In the genomic region with DNA sequence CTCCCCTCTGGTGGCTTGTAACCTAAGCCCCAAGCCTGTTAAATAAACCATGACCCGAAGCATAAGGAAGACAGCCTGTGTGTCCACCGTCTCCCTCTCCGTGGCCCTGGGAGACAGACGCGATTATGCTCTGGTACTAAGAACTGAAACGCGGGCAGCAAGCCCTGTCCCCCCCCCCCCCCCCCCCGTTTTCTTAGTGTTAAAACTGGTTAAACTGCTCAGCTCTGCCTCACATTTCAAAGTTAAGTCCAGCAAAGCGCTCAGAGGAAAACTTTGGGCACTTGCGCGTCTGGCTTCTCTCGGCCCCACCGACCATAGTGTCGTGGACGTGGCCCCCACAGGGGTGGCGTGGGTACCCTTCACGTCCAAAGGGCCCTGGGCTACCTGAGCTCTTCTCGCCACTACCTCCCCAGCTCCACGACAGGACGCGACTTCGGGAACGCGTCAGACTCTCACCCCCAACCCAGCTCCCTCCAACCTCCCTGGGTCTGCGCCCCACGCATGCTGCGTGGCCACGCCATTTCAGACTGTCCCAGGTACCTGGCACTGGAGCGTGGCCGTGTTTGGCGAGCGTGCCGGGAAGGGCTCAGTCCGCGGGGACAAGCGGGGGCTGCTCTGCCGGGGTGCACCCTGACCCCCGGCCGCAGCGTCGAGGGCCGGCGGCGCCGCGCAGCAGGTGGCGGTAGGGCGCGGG, we compare ENCODE assay signal across 8 mouse cellular contexts. TPM values are rescaled to one million over a fixed set of nuclear protein-coding genes. Genes with fewer than 3 reads are reported as not detected.
A peak's percentile ranks its signal among the peaks of the same experiment; 100 is the strongest.
DNase-seq lines count a peak whose midpoint lies in the region; ATAC-seq lines count a peak whose summit lies in the region.

No protein-coding gene starts in this region.

- H3K4me3 ChIP-seq in heart, embryonic 13.5 days, result peak overlapping the region; percentile 72
- peak overlapping the region; percentile 65 for H3K4me3 ChIP-seq in embryonic facial prominence, embryonic 13.5 days
- peak overlapping the region; percentile 49 for H3K4me3 ChIP-seq in limb, embryonic 11.5 days (ENCODE audit: low read depth, low read length)
- H3K4me3 ChIP-seq in neural tube, embryonic 15.5 days (replicated peaks), result peak overlapping the region; percentile 63

- H3K27ac ChIP-seq in heart, embryonic 13.5 days (replicated peaks), result no peak overlapping the region
- peak overlapping the region; percentile 16; the same call in 1 of the 2 replicates for H3K27ac ChIP-seq in embryonic facial prominence, embryonic 13.5 days
- no peak overlapping the region for H3K27ac ChIP-seq in limb, embryonic 11.5 days (replicated peaks; ENCODE audit: low read depth, low read length)
- no peak overlapping the region for H3K27ac ChIP-seq in neural tube, embryonic 15.5 days (replicated peaks)

- peak overlapping the region; percentile 86 for H3K9ac ChIP-seq in heart, embryonic 13.5 days
- H3K9ac ChIP-seq in embryonic facial prominence, embryonic 13.5 days, result peak overlapping the region; percentile 74
- H3K9ac ChIP-seq in limb, embryonic 11.5 days (ENCODE audit: low read length), result peak overlapping the region; percentile 56
- H3K9ac ChIP-seq in neural tube, embryonic 15.5 days (replicated peaks), result peak overlapping the region; percentile 62

- H3K36me3 ChIP-seq in heart, embryonic 13.5 days, result no peaks in the 10 kb centered on the region
- H3K36me3 ChIP-seq in embryonic facial prominence, embryonic 13.5 days, result no peaks in the 10 kb centered on the region
- no peaks in the 10 kb centered on the region for H3K36me3 ChIP-seq in limb, embryonic 11.5 days (ENCODE audit: control insufficient read depth, insufficient read depth, low read length)
- H3K36me3 ChIP-seq in neural tube, embryonic 15.5 days, result no peaks in the 10 kb centered on the region

- peak overlapping the region; percentile 91 for H3K4me2 ChIP-seq in heart, embryonic 13.5 days
- peak overlapping the region; percentile 97 for H3K4me2 ChIP-seq in embryonic facial prominence, embryonic 13.5 days
- H3K4me2 ChIP-seq in limb, embryonic 11.5 days (ENCODE audit: low read depth, severe bottlenecking), result peak overlapping the region; percentile 93
- H3K4me2 ChIP-seq in neural tube, embryonic 15.5 days, result peak overlapping the region; percentile 96

- ATAC-seq in heart, embryonic 13.5 days (ENCODE audit: extremely low read depth, insufficient number of reproducible peaks, low FRiP score, low TSS enrichment), result 0 out of 2 replicates have a peak, but pooled peaks have one; percentile 22
- peak; percentile 61 for ATAC-seq in embryonic facial prominence, embryonic 13.5 days (ENCODE audit: insufficient number of reproducible peaks, insufficient read depth, low FRiP score, low TSS enrichment, low read depth)
- peak; percentile 71 for ATAC-seq in limb, embryonic 11.5 days (ENCODE audit: insufficient number of reproducible peaks, low FRiP score, low TSS enrichment, low read depth)
- peak; percentile 73 for ATAC-seq in neural tube, embryonic 15.5 days (ENCODE audit: low FRiP score)

- H3K27me3 ChIP-seq in heart, embryonic 13.5 days (replicated peaks), result peaks cover 24% of the 10 kb centered on the region
- peaks cover 50% of the 10 kb centered on the region for H3K27me3 ChIP-seq in embryonic facial prominence, embryonic 13.5 days
- H3K27me3 ChIP-seq in limb, embryonic 11.5 days (ENCODE audit: control insufficient read depth, insufficient read depth, low read length), result peaks cover 11% of the 10 kb centered on the region
- H3K27me3 ChIP-seq in neural tube, embryonic 15.5 days (replicated peaks), result peaks cover 23% of the 10 kb centered on the region

- intact Hi-C loops in left cerebral cortex, postnatal 4 days (cut with DNase I), result no loop called here

- WGBS in heart, embryonic 13.5 days, result 6% methylated on average over 44 of the region's 49 CpGs
- 2% methylated on average over 49 of the region's 49 CpGs for WGBS in embryonic facial prominence, embryonic 13.5 days
- 5% methylated on average over 37 of the region's 49 CpGs for WGBS in limb, embryonic 11.5 days
- 3% methylated on average over 49 of the region's 49 CpGs for whole genome bisulfite sequencing in neural tube, embryonic 15.5 days

- no peak for DNase-seq in heart, adult 8-10 months (ENCODE audit: low spot score)
- DNase-seq in R1 (ENCODE audit: low read depth, low spot score), result peak; percentile 34
- DNase-seq in limb, embryonic 11.5 days (ENCODE audit: low spot score), result peak; percentile 46
- DNase-seq in adrenal gland, postnatal 14 days, result no peak
- no peak for DNase-seq in left cerebral cortex, postnatal 4 days

- H3K9me3 ChIP-seq in heart, embryonic 13.5 days, result no peaks in the 10 kb centered on the region
- no peaks in the 10 kb centered on the region for H3K9me3 ChIP-seq in embryonic facial prominence, embryonic 13.5 days
- no peaks in the 10 kb centered on the region for H3K9me3 ChIP-seq in limb, embryonic 11.5 days (ENCODE audit: control insufficient read depth, low read length)
- H3K9me3 ChIP-seq in neural tube, embryonic 15.5 days (replicated peaks), result no peaks in the 10 kb centered on the region

- H3K4me1 ChIP-seq in heart, embryonic 13.5 days, result peaks cover 8% of the 10 kb centered on the region; the same call in 1 of the 2 replicates
- peaks cover 9% of the 10 kb centered on the region for H3K4me1 ChIP-seq in embryonic facial prominence, embryonic 13.5 days
- H3K4me1 ChIP-seq in limb, embryonic 11.5 days (ENCODE audit: control insufficient read depth, insufficient read depth, low read length), result no peaks in the 10 kb centered on the region
- H3K4me1 ChIP-seq in neural tube, embryonic 15.5 days, result peaks cover 11% of the 10 kb centered on the region

RNA-seq across cellular contexts. Expression of a gene that starts 0.7 kb away (rescaled TPM):
- 3.9 and 4.6 TPM in 2 replicates for polyA plus RNA-seq in heart, embryonic 13.5 days (2015; fragmentation: Nextera tagmentation; extraction: Ambion mirVana)
- total RNA-seq in heart, adult 8-10 months (2022), result 1 to 10 TPM; 1.1 to 3.0 (median 2.0) TPM
- polyA plus RNA-seq in embryonic facial prominence, embryonic 13.5 days (2015; fragmentation: Nextera tagmentation; extraction: Ambion mirVana), result 1.9 and 2.5 TPM in 2 replicates
- polyA plus RNA-seq in limb, embryonic 11.5 days (2014; fragmentation: Nextera tagmentation; extraction: Ambion mirVana), result 0.87 and 0.89 TPM in 2 replicates
- 3.2 and 6.3 TPM in 2 replicates for polyA plus RNA-seq in neural tube, embryonic 15.5 days (2015; fragmentation: Nextera tagmentation; extraction: Ambion mirVana)
- 3.1 and 3.2 TPM in 2 replicates for total RNA-seq in adrenal gland, postnatal 14 days (2021)
- 10 to 100 TPM; 24.8 to 30.1 TPM for total RNA-seq in left cerebral cortex, postnatal 4 days (2021)

Comparison
In these comparisons a context has a peak if more than half of its experiments do, and no peak if none do; other contexts are left out.
1. ATAC-seq: peak in every context shown above with its lines; median percentile 73 in neural tube, embryonic 15.5 days; 71 in limb, embryonic 11.5 days; 61 in embryonic facial prominence, embryonic 13.5 days; 22 in heart, embryonic 13.5 days.
2. DNase-seq: peak in R1 (single experiment) and limb, embryonic 11.5 days (single experiment); none in heart, adult 8-10 months (single experiment), adrenal gland, postnatal 14 days (single experiment) and left cerebral cortex, postnatal 4 days (single experiment).
3. Peak in every context shown above with its lines, with median percentiles within 50 percentile points of each other: H3K4me2 ChIP-seq, H3K4me3 ChIP-seq and H3K9ac ChIP-seq.